Mouse (Mus musculus) kidney, adult 2 months (tissue): ENCODE results near the gene Fermt2.

Source experiments
- CTCF ChIP-seq: fragments of 200-500 bp; conservative IDR thresholded peaks from 2 replicates; pipeline ENCODE4 v1.5.1; 2011; ENCODE audit warnings: low read depth, mild to moderate bottlenecking, control low read depth, low read length, moderate library complexity, mixed read lengths; ENCODE audit not compliant: insufficient read depth, insufficient read length
- POLR2A ChIP-seq: fragments of 200-500 bp; IDR thresholded peaks from one replicate; pipeline ENCODE4 v1.6.1; 2011; ENCODE audit warnings: low read depth, low read length, control low read depth

DNA sequence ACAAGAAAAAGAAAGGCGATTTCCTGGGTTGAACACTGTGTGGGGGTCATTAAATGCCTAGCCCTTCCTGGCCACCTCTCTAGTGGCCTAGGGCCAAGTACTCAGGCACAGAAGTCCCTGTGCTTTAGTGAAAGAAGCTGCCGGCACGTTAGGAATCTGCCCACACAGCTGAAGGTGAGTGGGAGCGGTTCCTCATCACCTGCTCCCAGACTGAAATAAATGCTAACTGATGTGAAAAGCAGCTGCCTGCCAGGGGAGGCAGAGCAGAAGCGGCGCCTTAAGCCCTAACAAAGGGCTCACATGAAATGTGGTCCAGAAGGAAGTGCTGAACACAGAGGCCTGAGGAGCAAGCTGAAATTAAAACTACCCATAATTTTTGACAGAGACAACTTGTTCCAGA lies 22.9 kb downstream of the Fermt2 start:
- TF ChIP-seq POLR2A (no peak), CTCF (no peak)
